Mouse (Mus musculus): ENCODE results near the gene Npepps. TPM values are rescaled to one million over a fixed set of nuclear protein-coding genes. Genes with fewer than 3 reads are reported as not detected.
"Not testable (repeated sequence)": the region's sequence is repeated elsewhere in the genome, so short reads cannot be mapped to it uniquely, and the experiment has no call there.

The Npepps gene
- polyA plus RNA-seq, 1 experiment, result 102 TPM

DNA sequence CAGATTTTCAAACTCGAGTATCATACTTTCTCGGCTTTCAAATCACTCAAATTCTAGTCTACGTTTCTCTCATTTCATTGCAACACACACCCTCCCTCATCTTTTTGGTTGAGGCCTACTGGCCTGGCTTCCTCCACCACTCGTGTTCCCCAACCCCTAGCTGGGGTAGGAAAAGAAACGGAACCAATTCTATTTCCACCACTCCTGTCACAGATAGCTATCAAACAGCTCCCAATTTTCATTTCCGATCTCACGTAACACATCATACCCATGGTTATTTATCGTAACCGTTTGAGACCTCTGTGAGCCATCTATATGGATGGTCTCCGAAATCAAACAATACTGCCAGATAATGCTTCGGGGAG is 1.4 kb downstream of the Npepps start:
- H3K27ac ChIP-seq (ENCODE audit: insufficient read depth, low read depth, low read length), result peak overlapping the region; percentile 87
- H3K4me3 ChIP-seq (ENCODE audit: insufficient read depth, low read length), result peak overlapping the region; percentile 99
- H3K4me1 ChIP-seq (ENCODE audit: control insufficient read depth, insufficient read depth, low read length), result peaks cover 22% of the 10 kb centered on the region
- TF ChIP-seq POLR2A (IDR thresholded peaks at IDR 0.05; ENCODE audit: borderline replicate concordance, low read depth, low read length), result no peak

DNA sequence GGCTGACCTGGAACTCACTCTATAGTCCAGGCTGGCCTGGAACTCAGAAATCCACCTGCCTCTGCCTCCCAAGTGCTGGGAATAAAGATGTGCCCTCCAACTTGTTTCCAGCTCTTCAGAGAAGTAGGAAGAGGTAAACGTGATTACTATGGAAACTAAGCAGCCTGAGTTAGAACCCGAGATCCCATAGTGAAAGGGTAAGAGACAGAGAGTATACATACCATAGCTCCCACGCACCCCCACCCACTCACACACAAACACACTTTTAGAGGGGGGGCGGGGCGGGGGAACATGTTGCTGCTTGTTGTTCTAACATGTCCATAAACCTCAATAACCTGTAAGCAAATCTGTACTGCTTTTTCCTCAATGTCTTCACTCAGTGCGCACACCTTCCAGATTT is 2.0 kb downstream of the Npepps start:
- Histone ChIP-seq H3K4me3 (ENCODE audit: insufficient read depth, low read length) (peak overlapping the region; percentile 99), H3K27ac (ENCODE audit: insufficient read depth, low read depth, low read length) (peak overlapping the region; percentile 87), H3K4me1 (ENCODE audit: control insufficient read depth, insufficient read depth, low read length) (peaks cover 24% of the 10 kb centered on the region)
- no peak for TF ChIP-seq POLR2A (IDR thresholded peaks at IDR 0.05; ENCODE audit: borderline replicate concordance, low read depth, low read length)
- no peak for TF ChIP-seq CTCF (IDR thresholded peaks at IDR 0.05; ENCODE audit: low read depth, low read length)

DNA sequence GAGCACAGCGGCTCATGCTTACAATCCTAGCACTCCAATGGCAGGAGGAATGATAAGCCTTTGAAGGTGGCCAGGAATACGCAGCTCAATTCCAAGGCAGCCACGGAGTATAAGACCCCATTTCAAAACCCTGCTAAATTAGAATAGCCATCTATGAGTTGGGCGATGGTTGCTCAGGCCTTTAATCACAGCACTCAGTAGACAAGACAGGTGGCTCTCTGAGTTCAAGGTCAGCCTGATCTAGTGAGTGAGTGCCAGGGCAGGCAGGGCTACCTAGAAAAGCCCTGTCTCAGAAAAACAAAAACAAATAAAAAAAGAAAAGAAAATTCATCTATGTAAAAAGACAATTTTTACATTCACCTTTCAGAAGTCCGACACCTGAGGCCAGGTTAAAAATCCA is 3.3 kb downstream of the Npepps start:
- peaks cover 33% of the 10 kb centered on the region for H3K4me1 ChIP-seq (ENCODE audit: control insufficient read depth, insufficient read depth, low read length)
- TF ChIP-seq POLR2A (IDR thresholded peaks at IDR 0.05; ENCODE audit: borderline replicate concordance, low read depth, low read length) (no peak), CTCF (IDR thresholded peaks at IDR 0.05; ENCODE audit: low read depth, low read length) (no peak)
- H3K27ac ChIP-seq (ENCODE audit: insufficient read depth, low read depth, low read length), result no peak overlapping the region
- H3K4me3 ChIP-seq (ENCODE audit: insufficient read depth, low read length), result no peak overlapping the region

DNA sequence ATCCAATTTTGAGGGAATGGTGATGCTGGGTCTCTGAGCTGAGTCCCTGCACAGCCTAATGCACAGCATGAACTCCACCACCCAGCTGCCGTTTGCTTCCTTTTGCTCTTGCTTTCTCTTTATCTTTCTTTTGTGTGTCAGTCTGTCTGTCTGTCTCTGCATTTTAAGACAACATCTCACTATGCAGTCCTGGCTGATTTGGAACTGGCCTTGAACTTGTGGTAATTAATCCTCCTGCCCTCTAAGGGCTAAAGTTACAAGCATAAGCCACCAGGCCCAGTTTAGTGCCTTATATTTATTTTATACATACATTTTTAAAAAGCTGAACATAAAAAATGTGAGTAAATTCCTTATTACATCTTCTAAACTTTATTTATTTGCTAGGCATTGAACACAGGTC is 4.4 kb downstream of the Npepps start:
- H3K4me1 ChIP-seq (ENCODE audit: control insufficient read depth, insufficient read depth, low read length), result peaks cover 33% of the 10 kb centered on the region
- no peak overlapping the region for H3K27ac ChIP-seq (ENCODE audit: insufficient read depth, low read depth, low read length)
- H3K4me3 ChIP-seq (ENCODE audit: insufficient read depth, low read length), result no peak overlapping the region
- TF ChIP-seq POLR2A (IDR thresholded peaks at IDR 0.05; ENCODE audit: borderline replicate concordance, low read depth, low read length) (no peak), CTCF (IDR thresholded peaks at IDR 0.05; ENCODE audit: low read depth, low read length) (no peak)

DNA sequence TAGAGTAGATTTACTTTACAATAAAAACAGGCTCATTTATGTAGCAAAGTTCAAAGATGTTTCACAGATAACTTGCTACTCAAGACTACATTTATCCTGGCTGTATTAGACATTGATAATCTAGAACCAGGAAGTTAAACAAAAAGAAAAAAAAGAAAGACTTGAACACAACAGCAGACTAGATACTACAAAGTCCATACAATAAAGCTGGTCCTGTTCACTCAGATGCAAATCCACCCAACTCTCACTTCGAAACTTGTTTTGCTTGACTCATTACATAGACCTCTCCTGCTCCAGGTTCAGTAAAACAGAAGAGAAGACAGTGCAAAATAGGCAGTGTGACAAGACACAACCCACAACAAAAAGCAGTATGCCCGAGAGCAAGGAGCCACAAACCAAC is 5.1 kb downstream of the Npepps start:
- Histone ChIP-seq H3K4me1 (ENCODE audit: control insufficient read depth, insufficient read depth, low read length) (peaks cover 33% of the 10 kb centered on the region), H3K27ac (ENCODE audit: insufficient read depth, low read depth, low read length) (no peak overlapping the region), H3K4me3 (ENCODE audit: insufficient read depth, low read length) (no peak overlapping the region)
- TF ChIP-seq POLR2A (IDR thresholded peaks at IDR 0.05; ENCODE audit: borderline replicate concordance, low read depth, low read length), result no peak
- TF ChIP-seq CTCF (IDR thresholded peaks at IDR 0.05; ENCODE audit: low read depth, low read length), result no peak

DNA sequence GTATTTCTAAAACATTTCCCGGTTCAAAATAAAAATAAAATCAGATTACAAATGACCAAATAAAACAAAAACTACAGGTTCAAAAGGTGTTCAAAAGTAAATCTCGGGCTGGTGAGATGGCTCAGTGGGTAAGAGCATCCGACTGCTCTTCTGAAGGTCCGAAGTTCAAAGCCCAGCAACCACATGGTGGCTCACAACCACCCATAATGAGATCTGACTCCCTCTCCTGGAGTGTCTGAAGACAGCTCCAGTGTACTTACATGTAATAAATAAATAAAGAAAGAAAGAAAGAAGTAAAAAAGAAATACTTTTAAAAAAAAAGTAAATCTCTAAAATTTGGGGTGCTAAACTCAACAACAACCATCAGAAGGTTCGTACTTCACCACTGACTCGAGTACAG is 5.5 kb downstream of the Npepps start:
- H3K27ac ChIP-seq (ENCODE audit: insufficient read depth, low read depth, low read length); H3K4me3 ChIP-seq (ENCODE audit: insufficient read depth, low read length): not testable (repeated sequence)
- peaks cover 33% of the 10 kb centered on the region for H3K4me1 ChIP-seq (ENCODE audit: control insufficient read depth, insufficient read depth, low read length)

DNA sequence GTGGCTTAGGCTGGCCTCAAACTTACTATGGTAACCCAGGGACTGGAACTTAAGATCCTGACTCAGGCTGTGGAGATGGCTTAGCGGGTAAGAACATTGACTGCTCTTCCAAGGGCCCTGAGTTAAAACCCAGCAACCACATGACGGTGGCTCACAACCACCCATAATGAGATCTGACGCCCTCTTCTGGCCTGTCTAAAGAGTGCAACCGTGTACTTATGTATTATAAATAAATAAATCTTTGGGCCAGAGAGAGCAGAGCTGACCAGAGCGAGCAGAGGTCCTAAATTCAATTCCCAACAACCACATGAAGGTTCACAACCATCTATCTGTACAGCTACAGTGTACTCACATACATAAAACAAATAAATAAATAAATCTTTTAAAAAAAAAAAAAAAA is 6.8 kb downstream of the Npepps start:
- no peak overlapping the region for H3K4me3 ChIP-seq (ENCODE audit: insufficient read depth, low read length)
- TF ChIP-seq CTCF (IDR thresholded peaks at IDR 0.05; ENCODE audit: low read depth, low read length) (no peak), POLR2A (IDR thresholded peaks at IDR 0.05; ENCODE audit: borderline replicate concordance, low read depth, low read length) (no peak)
- peaks cover 33% of the 10 kb centered on the region for H3K4me1 ChIP-seq (ENCODE audit: control insufficient read depth, insufficient read depth, low read length)
- 0 out of 2 replicates have a peak overlapping the region, but pooled peaks have one; percentile 6 for H3K27ac ChIP-seq (ENCODE audit: insufficient read depth, low read depth, low read length)

DNA sequence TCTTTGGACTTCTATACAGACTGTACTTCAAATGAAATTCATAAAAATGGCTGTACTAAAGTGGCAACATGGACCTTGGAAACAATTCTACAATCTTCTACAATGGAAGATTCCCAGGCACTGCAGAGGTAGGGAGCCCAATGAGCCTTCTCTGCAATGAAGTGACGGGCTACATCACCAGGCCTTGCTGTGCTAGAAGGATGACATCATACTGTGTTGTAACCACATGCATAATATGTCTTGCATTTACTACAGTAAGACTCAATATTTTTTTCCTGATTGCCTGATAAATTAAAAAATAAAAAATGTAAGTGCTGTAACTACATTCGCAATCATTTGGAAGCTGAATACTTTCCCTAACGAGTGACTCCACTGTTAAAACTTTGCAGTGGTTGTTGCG is 7.6 kb downstream of the Npepps start:
- Histone ChIP-seq H3K4me1 (ENCODE audit: control insufficient read depth, insufficient read depth, low read length) (peaks cover 32% of the 10 kb centered on the region), H3K27ac (ENCODE audit: insufficient read depth, low read depth, low read length) (no peak overlapping the region), H3K4me3 (ENCODE audit: insufficient read depth, low read length) (no peak overlapping the region)
- TF ChIP-seq CTCF (IDR thresholded peaks at IDR 0.05; ENCODE audit: low read depth, low read length), result no peak
- no peak for TF ChIP-seq POLR2A (IDR thresholded peaks at IDR 0.05; ENCODE audit: borderline replicate concordance, low read depth, low read length)

DNA sequence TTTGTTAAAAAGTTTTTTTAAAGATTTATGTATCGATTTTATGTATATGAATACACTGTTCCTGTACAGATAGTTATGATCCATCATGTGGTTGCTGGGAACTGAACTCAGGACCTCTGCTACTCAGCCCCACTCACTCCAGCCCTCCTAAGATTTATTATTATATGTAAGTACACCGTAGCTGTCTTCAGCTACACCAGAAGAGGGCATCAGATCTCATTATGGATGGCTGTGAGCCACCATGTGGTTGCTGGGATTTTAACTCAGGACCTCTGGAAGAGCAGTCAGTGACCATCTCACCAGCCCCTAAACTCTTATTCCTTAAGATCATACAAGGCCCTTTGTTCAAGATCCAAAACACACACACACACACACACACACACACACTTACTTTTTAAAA is 10.4 kb downstream of the Npepps start:
- H3K4me3 ChIP-seq (ENCODE audit: insufficient read depth, low read length); H3K27ac ChIP-seq (ENCODE audit: insufficient read depth, low read depth, low read length): not testable (repeated sequence)
- peaks cover 30% of the 10 kb centered on the region for H3K4me1 ChIP-seq (ENCODE audit: control insufficient read depth, insufficient read depth, low read length)

DNA sequence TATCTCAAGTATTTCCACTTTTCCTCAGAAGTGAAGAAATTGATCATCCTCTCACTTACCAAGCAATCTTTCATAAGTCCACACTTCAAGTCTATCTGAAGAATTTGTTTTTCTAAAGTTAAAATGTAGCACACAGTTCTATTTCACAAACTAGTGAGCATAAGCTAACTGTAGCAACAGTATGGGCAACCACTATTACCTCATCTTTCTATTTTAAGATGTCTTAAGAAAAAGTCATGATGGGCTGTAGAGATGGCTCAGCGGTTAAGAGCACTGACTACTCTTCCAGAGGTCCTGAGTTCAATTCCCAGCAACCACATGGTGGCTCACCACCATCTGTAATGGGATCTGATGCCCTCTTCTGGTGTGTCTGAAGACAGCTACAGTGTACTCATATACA is 13.9 kb downstream of the Npepps start:
- peaks cover 17% of the 10 kb centered on the region for H3K4me1 ChIP-seq (ENCODE audit: control insufficient read depth, insufficient read depth, low read length)
- H3K4me3 ChIP-seq (ENCODE audit: insufficient read depth, low read length); H3K27ac ChIP-seq (ENCODE audit: insufficient read depth, low read depth, low read length): not testable (repeated sequence)

DNA sequence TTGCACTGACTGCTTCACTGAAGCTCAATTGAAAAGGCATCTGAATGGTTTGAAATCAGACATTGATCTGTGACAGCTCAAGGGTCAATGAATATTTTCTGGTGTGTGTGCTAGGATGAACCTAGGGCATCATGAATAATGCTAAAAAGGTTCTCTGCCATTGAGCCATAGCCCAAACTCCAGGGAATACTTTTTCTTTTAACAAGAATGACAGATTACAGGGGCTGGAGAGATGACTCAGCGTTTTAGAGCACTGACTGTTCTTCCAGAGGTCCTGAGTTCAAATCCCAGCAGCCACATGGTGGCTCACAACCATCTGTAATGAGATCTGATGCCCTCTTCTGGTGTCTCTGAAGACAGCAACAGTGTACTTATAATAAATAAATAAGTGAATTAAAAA is 30.8 kb downstream of the Npepps start:
- H3K4me1 ChIP-seq (ENCODE audit: control insufficient read depth, insufficient read depth, low read length); H3K27ac ChIP-seq (ENCODE audit: insufficient read depth, low read depth, low read length); H3K4me3 ChIP-seq (ENCODE audit: insufficient read depth, low read length): not testable (repeated sequence)

Data from bone marrow macrophage, adult 2 months (primary cell).